Mouse (Mus musculus): ENCODE measurements around the gene Slit1.

GRCm38 (mm10) chr19:41670931-41671330 is 72.5 kb downstream of the Slit1 start:
- TF ChIP-seq KAT2A (IDR thresholded peaks at IDR 0.05; ENCODE audit: insufficient replicate concordance, low read length): no peak
- TF ChIP-seq NELFE (IDR thresholded peaks at IDR 0.05; ENCODE audit: low read depth, low read length): no peak

Measured in CH12.LX (cell line).